Mouse (Mus musculus) natural killer cell, adult 2 months (primary cell): ENCODE measurements around the gene Taf1d.
A peak's percentile ranks its signal among the peaks of the same experiment; 100 is the strongest.
"Not testable (repeated sequence)": the region's sequence is repeated elsewhere in the genome, so short reads cannot be mapped to it uniquely, and the experiment has no call there.

Experiments used
- DNase-seq, 2 experiments: peaks; one replicate each; pipeline ENCODE4 v3.0.0; 2022; ENCODE audit warnings: low spot score in 2 of 2

Taf1d gene

DNA sequence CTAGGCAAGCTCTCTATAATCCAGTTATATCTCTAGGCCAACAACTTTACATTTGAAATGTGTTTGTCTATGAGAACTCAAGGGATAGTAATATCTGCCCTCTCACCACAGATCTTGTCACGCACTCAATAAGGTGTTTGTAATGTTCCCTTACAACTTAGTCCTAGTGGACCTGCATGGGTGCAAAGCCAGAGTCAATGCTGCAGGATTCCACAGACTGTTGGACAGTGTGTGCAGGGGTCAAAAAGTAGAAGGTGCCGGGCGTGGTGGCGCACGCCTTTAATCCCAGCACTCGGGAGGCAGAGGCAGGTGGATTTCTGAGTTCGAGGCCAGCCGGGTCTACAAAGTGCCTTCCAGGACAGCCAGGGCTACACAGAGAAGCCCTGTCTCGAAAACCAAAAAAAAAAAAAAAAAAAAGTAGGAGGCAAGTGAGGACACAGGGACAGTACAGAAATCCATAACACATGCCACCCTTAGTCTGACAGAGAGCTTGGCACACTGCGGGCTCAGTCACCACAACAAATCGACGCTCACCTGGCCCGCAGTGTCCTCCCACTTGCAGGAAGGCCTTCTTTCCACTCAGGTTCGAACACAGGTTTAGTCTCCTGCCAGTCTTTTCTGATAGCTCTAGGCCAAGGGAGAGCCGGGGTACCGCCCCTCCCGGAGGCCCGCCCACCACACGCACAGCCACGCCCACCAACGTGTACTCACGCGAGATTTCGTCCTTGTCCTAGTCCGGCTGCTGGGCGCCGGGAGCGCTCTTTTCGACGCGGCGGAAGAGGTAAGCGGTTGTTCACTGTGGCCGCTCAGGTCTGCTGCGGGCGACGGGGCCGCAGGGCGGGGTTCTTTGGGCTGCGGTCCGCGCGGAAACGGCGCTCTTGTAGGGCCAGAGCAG lies at the start of gene Taf1d:
TSS of gene Taf1d (plus strand) at position 712 of the 895 bp plus-strand sequence.
- peak; percentile 98 for DNase-seq

DNA sequence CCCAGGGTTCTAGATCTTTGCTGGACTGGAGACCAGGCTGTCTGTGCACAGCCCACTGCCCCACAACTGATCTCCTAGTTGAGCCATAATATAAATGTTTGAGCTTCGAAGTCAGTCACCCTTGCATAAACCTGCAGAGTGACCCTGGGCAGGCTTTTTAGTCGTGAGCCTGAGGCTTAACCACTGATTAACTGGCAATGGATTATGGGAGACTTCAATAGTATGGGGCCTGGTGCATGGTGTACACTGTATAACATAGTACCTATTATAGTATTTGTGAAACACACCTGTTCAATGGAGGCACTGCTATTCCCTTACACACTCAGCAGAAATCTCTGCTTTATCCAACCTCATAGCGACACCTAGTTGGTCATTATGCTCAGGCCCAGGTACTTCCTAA lies 49.8 kb upstream of the Taf1d start:
- no peak for DNase-seq

DNA sequence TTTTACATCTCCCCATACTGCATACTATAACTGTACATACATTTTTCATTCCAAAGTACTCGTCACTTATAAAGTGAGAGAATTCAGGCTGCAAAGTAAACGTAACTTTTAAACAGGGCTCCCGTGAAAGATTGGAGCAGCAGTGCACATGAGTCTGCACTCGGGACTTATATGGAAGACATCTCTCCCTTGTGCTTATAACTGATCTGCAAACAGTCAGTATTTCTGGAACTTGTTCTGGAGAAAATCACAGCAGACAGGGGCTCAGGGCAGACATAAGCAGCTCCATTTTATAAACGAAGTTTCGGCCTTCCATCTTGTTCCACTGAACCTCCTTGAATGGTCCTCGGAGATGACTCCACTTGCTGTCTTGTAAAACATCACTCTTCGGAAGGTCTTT lies 44.0 kb upstream of the Taf1d start:
- DNase-seq, result no peak

DNA sequence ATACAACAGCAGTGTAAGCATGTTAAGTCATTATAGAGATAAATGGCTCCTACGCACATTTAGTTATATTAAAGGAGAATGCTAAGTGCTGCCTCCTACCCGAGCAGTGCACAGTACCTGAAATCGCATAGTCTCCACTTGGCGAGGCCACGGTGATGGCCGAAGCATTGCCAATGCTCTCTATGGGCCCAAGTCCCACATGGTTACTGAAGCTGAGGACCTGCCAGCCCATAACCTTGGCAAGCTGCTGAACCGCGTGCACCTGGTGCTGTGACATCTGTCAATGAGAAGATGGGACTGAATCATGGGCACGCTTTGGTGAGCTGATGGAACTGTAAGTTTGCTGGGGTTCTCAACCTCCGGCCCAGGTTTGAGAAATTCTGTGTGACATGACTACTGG lies 42.5 kb upstream of the Taf1d start:
- DNase-seq, result no peak

DNA sequence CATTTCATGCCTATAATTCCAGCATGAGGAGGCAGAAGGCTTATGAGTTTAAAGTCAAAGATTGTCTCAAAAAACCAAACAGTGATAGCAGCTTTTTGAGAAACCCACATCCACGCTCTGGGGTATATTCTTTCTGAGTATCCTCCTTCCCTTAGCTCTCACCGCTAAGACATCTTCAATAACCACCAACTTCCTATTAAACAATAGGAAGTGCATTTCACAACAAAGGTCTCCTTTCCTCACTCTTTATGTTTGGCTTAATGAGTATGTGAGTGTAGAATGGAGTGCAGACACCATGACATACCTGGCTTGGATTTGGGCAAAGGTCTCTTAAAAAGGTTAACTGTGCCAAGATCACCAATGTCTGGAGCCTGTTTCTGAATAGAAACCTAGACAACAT lies 32.0 kb upstream of the Taf1d start:
- no peak for DNase-seq

DNA sequence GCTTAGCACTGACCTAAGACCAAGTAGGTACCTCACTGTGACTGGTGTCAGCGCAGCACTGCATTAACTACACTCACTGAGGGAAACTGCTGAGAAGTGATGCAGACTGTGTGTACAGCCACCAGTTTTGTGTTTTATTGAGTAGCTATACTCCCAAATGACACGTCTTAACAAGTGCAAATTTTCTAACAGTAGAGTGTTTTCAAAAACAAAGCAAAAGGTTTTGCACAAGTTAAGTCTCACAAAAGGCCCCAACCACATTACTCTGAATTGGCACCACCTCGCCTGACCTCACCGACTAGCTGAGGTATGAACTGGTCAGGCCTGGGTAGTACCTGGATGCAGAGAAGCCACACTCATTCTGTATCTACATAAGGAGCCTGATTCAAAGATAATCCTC lies 29.2 kb upstream of the Taf1d start:
- DNase-seq, result no peak

DNA sequence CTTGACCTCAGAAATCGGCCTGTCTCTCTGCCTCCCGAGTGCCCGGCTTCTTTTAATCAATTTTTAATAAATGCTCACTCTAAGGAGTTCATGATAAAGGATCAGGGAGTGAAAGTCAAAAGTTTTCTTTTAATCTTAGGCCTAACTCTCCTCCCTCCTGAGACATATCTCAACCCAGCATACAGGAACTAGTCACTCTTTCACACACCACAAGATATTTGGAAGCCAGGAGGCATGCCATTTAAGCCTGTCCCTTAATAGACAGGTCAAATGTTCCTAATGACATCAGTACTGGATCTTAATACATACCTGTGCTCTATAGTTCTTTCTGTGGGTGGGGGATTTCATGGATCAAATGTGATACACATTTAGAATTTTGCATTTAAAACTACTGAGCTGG lies 27.7 kb upstream of the Taf1d start:
- no peak for DNase-seq

DNA sequence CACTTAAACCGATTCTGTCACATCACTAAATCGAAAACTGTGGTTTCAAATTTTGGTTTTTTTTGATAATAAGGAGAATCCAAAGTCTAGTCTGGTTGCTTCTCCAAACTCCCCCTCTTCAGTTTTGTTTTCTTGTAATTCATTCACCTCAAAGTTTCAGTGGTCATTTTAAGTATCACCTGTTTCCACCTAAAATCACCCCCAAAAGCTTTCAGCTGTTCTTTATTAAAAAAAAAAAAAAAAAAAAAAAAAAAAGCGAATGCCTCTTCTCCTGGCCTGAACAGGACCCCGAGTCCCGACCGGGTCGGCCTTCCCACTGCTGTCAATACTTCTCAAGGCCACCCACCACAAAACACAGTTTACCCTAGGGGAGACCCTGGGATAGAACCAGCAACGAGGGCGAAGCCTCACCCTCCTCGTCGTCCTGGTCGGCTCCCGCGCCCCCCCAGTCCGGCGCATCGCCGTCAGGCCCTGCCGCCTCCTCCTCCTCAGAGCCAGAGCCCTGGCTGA lies 26.8 kb upstream of the Taf1d start:
- no peak for DNase-seq

DNA sequence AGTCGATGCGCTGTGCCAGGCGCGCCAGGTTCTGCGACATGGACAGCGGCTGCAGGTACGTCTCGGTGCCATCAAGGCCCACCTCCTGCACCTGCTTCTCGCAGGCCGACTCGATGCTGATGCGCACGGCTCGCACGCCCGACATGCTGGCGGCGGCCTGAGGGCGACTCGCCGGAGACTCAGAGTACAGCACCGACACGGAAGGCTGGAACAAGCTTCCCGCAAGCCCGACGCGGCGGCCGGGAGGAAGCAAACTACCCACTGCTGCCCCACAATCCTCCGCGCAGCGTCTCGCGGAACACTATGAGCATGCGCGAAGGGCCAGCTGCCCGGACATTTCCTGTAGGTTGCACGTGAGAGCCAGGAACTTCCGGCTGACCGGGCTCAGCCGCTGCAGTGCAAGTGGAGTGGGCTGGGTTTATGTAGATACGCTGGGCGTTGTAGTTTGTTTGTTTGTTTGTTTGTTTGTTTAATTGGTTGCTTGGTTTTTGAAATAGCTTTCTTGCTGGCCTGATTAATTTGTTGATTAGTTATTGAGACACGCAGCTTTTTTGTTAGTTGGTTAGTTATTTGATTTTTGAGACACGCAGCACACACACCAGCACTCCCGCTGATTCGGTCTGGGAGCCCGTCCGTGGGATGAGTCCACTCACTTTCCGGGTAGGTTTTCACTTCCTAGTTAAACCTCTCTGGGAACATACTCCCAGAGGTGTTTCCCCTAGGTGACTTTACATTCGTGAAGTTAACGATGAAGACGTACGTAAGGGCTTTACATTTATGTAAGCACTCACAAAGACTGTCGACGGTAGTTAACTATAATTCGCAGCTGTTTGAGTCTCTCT lies 26.1 kb upstream of the Taf1d start, which contains the start of gene Med17:
TSS of gene Med17 (minus strand) at position 283 of the 842 bp plus-strand sequence.
- peak; percentile 89 to 91 for DNase-seq

DNA sequence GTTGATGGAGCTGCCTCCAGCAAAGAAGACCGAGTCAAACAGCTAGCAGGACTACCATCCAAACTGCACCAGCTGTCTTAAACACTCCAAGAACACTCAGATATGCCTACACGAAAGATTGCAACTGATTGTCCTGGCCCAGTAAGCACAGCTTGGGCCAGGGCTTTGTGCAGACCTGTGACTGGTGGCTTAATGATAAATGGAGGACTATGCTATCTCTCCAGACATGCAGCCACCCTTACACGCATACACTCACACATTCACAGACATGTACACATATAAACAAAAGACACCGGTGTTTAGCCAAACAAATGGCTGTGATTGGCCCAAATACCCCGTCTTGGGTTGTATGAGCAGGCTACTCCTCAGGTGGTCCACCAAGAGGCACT lies 25.5 kb upstream of the Taf1d start:
- DNase-seq, result no peak

DNA sequence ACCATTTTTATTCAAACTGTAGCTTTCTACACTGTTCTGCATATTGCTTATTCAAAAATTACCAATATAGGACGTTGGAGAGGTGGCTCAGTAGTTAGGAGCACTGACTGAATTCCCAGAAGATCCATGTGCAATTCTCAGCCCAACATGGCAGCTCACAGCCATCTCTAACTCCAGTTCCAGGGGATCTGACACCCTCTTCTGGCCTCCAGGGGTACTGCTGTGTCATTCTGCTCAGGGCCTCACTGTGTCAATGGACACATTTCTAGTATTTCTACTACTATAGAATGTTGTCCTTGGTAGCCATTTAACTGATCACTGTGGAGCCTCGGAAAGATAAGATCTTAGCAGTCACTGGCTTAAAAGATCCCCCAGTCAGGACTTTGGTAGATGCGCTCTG lies 20.6 kb upstream of the Taf1d start:
- DNase-seq, result peak in 1 of 2 experiments; percentile 17

DNA sequence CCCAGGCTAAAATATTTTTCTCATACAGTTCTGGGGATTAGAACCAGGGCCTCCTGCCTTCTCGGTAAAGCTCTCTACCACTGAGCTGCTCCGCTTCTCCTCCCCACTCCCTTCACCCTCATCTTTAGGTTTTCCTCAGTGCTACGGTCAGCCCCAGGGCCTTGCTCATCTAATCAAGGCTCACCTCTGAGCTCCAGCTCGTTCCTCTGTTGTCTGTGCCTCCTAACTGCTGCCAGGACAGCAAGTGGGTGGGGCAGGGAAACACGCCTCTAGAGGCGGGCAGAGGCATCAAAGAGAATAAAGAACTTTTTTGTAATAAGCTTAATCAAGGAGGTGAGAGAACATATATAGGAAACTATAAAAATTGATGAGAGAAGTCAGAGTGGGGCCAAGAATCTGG lies 18.2 kb upstream of the Taf1d start:
- no peak for DNase-seq

DNA sequence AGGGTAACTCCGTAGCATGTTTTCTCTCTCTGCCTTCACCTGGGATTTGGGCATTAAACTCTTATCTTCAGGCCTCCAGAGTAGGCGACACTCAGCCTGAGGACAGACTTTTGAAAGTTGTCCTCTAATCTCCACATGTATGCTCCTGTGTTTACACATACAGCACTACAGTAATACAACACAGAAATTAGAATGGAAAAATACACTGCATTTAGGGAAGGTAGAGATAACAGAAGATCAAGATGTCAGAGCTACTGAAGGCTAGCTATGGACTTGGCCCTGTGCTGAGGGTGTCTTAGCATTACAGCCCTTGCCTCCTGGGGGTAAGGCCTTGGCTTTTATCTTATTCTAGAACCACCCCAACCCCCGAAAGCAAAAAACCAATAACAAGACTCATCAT lies 17.6 kb upstream of the Taf1d start:
- no peak for DNase-seq

DNA sequence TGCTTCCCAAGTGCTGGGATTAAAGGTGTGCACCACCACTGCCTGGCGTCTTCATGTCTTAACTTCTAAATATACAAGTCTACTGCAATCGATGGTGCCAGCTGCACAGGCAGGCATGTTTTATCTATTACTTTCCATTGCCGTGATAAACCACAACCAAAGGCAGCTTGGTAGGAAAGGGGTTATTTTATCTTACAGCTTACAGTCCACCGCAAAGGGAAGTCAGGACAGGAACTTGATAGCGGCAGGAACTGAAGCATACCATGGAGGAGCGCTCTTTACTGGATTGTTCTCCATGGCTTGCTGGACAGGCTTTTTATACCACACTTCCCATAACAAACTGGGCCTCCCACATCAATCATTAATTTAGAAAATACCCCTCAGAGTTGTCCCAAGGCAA lies 16.8 kb upstream of the Taf1d start:
- DNase-seq, result no peak

DNA sequence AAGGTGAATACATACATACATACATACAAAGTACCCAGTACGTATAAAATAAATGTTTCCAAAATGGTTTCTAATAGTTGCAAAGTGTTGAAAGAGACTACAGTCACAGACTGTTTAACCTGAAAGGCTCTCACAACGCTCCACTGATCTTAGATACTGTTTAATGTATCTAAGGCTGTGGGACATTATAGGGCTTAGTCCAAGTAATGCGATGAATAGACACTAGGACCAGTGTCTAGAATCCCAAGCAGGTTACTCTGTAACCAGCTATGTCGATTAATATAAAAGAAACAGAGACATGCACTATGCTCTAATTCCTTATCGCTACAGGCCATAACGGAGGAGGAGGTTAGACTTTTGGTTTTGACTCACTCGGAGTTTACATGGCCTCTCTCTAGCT lies 8.9 kb upstream of the Taf1d start:
- no peak for DNase-seq

DNA sequence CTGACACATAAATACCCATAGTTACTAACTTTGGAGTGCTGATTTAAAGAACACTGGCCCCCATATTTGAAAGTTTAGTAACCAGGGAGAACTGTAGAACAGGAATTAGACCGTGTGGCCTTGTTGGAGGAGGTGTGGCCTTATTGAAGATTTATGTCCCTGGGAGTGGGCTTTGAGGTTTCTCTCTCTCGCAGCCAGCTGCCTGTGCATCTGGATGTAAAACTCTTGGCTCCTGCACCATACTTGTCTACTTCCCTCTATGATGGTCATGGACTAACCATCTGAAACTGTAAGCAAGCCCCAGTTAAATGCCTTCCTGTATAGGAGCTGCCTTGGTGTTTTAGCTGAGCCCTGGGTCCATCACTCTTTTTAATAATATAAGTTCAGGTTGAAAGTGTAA lies 7.6 kb upstream of the Taf1d start:
- DNase-seq, result no peak

DNA sequence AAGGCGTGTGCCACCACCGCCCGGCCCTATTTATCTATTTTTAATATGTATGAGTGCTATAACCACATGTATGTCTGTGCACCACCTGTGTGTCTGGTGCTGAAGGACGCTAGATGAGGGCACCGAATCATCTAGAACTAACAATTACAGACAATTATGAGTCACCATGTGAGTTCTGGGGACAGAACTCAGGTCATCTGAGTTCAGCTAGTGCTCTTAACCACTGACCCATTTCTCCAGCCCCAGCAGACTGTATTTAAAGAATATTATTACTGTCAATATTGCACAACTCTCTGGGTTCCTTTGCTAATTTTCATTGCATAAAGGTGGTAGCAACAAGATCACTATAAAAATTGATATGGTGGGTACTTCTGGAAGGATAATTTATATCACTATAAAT lies 6.0 kb upstream of the Taf1d start:
- no peak for DNase-seq

DNA sequence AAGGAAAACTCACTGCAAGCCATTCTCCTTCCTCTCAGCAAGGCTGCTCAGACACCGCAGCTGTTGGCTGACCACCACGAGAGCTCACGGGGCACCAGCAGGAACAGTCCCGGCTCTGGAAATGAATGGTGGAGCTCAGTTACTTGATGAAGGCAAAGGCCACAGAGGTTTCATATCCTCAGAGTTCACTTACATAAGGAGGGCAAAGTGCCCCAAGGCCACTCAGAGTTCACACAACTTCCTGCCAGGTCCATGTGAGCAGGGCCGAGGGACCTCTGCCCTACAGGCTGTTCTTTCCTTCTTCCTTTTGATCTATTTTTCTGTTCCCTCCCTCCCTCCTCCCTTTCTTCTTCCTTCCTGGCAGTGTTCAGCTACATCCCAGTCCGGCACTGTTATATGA lies 4.6 kb upstream of the Taf1d start:
- no peak for DNase-seq

DNA sequence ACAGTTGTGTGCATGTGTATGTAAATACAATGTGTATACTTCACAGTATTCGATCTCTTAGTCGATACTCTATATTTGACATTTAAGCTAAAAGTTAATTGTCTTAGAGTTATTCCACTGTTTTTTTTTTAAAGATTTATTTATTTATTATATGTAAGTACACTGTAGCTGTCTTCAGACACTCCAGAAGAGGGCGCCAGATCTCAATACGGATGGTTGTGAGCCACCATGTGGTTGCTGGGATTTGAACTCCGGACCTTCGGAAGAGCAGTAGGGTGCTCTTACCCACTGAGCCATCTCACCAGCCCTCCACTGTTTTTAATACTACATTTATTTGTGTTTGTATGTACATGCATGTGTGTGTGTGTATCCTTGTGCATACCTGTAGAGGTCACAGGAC lies 4.0 kb upstream of the Taf1d start:
- not testable (repeated sequence) for DNase-seq

DNA sequence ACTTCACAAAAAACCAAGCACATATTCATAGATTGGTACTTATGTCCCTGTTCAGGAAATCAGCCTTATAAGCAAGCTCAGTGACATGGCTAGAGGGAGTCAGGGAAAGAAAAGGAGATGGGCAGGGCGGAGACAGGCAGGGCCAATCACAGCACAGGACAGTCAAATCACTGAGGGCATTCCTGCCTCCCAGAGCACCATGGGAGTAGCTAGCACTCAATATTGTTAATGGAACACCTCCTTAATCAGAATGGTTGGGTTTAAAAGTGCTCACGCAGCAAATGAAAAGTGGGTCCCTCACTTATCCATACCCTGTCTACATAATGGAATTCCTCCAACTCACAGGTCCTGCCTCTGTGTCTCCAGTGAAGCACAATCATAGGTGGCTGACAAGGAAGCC lies 3.1 kb upstream of the Taf1d start:
- DNase-seq, result no peak

DNA sequence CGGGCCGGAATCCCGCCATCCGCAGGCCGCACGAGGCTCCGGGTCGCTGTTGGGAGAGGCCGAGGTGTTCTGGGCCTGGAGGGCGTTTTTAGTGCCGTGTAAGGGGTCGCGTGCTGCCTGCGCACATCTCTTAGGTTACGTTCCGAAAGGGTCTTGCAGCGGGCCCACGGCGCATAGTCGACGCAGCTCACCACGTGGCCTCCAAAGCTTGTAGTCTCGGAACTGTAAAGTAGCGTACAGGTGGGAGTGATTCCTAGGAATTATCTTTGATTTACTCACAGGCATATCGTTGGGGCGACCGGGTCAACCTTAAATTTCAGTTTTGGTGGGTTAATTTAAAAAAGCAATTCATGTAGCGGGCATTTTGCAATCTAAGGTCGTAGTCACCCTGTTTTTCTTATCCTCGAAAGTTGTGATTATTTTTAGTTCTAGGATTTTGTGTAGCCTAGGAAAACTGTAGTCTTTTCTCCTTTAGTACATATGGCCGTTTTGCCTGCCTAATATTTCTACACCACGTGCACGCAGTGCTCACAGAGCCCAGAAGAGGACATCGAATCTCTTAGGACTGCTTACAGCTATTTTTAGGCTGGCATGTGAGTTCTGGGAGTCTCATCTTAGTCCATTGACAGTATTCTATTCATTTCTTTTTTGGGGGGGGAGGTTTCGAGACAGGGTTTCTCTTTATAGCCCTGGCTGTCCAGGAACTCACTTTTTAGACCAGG lies 545 bp downstream of the Taf1d start, which contains the start of gene 4931406C07Rik:
TSS of gene 4931406C07Rik (minus strand) at position 51 of the 722 bp plus-strand sequence.
- no peak for DNase-seq

DNA sequence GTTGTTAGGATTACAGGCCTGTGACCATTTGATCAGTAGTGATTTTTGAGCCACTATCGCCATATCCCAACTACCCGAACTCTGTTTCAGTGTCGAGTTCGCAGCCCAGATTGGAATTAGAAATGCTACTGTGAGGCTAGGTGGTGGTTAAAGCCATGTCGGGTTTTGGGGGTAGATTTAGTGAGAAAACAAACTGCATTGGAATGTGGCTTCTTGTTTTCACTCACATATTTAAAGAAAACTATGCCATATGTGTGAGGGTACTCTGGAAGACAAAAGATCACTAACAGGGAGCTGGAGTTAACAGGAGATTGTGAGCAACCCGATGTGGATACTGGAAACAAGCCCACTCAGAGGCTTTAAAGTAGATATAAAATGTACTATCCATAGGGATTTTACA lies 1.2 kb downstream of the Taf1d start:
- DNase-seq, result no peak
